Mouse (Mus musculus) heart, adult 2 months (tissue): ENCODE results near the gene Acap2.

Source experiments
- CTCF ChIP-seq: fragments of 200-600 bp; IDR thresholded peaks from 2 replicates; pipeline ENCODE4 v1.8.1; 2022; ENCODE audit warnings: antibody characterized with exemption, mild to moderate bottlenecking, moderate library complexity
- EP300 ChIP-seq: fragments of 200-500 bp; IDR thresholded peaks from 2 replicates; pipeline ENCODE4 v1.6.1; 2011; ENCODE audit warnings: low read depth, low read length, control low read depth; ENCODE audit not compliant: insufficient read depth
- POLR2A ChIP-seq: fragments of 200-500 bp; IDR thresholded peaks from 2 replicates; pipeline ENCODE4 v1.6.1; 2011; ENCODE audit warnings: mild to moderate bottlenecking, low read depth, low read length, control low read depth; ENCODE audit not compliant: insufficient read depth

DNA sequence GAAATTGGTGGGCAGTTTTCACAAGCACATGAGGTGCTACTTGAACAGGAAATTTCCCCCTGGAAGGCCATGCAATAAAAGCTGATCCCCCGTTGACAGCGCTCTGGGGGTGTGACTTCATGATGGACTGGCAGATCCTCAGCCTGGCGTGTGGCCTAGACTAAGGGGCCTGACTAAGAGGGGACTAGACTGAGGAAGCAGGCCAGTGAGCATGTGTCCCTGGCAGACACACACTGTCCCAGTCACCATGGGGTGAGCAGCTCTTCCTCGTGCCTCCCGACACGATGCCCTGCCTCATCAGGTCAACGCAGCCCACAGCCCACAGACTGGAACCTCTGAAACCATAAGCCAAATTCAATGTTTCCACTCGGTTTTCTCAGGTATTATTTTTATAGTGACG, 18.5 kb downstream of the Acap2 start:
- peak; percentile 59; the same call in 1 of the 2 replicates for TF ChIP-seq EP300
- TF ChIP-seq CTCF, result no peak
- TF ChIP-seq POLR2A, result no peak
